Mouse (Mus musculus) adrenal gland, postnatal 14 days (tissue): ENCODE results near the gene Gm10282. TPM values are rescaled to one million over a fixed set of nuclear protein-coding genes. Genes with fewer than 3 reads are reported as not detected.

ENCODE experiments used
- DNase-seq: peaks from one replicate; pipeline ENCODE4 v3.0.0; 2021; ENCODE audit warnings: mixed read lengths
- total RNA-seq: library from RNA; stranded (reverse); gene quantifications from 2 replicates; pipeline ENCODE4 v1.2.3, GENCODE M21; 2021

Gene Gm10282
- total RNA-seq, 1 experiment from 2014 or later, result 16.8 TPM

DNA sequence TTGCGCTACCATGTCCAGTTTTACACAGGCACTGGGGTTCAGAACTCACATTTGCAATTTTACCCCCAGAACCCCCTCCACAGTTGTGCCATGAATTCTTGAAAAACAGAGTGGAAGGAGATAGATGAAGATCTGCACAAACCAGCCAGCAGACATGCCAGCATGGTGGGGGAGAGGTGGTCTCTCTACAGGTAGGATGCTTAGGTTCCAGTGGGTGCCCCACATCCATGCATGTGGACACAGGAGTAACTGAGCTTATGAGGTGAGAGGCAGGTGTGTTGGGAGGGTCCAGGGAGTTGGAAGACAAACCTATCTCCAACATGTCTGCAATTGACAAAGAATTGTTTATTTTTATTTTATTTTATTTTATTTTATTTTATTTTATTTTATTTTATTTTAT, 6.1 kb downstream of the Gm10282 start:
- DNase-seq, result no peak

DNA sequence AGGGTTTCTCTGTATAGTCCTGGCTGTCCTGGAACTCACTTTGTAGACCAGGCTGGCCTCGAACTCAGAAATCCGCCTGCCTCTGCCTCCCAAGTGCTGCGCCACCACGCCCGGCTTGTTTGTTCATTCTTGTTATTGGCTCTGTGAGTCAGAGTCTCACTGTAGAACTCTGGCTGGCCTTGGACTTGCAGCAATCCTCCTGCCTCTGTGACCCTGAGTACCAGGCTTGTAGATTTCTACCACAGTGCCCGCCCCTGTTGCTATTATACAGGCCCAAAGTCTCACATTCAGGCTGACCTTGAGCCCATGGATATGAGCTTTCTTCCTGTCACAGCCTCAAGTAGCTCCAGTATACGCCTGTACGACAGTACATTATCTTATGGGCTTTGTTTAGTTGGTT, 8.5 kb downstream of the Gm10282 start:
- DNase-seq, result peak; percentile 53

DNA sequence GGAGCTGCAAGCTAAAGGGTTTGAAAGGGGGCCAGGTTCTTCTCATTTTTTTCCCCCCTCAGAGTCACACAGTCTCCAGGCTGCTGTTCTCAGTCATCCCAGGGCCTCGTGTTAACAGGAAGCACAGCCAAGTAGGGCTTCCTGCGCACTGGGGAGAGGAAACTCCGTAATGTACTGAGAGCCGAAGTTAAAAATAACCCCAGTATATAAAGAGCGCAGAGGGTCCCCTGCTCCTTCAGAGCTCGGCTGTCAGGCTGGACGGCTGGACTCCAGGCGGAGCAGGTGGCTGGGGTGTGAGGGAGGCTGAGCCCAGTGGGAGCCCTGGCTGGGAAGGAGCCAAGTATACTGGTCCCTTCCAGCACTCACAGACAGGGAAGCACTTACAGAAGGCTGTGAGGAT, 9.4 kb downstream of the Gm10282 start:
- peak; percentile 84 for DNase-seq

DNA sequence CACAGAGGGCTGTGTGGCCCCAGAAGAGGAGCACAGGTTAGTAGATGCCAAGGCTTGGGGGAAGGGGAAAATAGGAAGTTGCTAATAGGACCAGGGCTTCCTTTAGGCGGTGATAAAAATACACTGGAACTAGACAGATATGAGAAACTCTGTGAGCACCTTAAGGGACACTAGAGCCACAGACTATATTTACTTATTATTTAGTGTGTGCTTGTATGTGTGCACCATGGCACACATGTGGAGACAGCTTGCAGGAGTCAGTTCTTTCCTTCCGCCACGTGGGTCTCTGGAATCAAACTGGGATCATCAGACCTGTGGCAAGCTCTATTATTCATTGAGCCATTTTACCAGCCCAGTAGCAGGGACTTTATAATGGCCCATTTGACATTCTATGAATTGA, 9.9 kb downstream of the Gm10282 start:
- DNase-seq, result no peak

DNA sequence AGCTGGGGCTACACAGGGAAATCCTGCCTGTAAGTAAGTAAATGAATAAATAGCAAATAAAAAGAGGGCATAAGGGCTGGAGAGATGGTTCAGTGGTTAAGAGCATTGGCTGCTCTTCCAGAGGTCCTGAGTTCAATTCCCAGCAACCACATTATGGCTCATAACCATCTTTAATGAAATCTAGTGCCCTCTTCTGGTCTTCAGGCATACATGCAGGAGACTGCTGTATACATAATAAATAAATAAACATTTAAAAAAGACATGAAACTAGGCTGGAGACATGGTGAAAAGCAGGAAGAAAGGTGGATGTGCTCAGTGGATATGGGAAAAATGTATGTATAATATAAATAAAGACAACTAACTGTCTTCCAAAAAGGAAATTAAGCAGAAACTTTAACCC, 11.8 kb downstream of the Gm10282 start:
- DNase-seq, result no peak

DNA sequence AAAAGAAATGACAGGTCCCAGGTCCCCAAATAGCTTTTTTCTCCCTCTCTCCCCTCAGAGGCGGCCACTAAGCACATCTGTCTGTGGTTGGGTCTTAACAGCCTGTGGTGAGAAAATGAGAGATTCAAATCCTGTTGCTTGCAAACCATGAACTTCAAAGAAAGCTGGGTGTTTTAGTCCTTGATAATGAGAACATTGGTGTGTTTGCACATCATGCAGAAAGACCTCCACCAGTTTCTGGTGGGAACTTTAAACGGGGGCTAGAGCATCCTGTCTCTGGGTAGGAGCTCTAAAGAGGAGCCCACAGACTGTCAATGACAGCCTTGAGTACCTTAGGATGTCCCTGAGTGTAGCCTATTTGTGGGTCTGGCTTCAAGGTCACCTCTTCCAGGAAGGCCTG, 14.0 kb downstream of the Gm10282 start:
- DNase-seq, result peak; percentile 2

DNA sequence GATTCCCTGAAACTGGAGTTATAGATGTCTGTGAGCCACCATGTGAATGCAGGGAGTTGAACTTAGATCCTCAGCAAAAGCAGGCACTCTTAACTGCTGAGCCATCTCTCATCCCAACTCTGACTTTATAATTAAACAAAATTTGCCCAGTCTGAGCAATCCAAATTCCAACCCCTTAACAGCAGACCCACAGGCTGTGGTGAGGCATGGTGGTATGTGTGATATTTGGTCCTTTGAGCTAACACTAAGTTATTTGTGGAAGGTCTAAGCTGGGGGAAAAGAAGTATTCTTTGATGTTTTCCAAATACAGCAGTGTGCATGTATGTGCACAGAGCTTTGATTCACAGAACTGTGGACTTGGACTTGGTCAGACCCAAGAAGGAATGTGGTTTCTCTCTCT, 16.0 kb downstream of the Gm10282 start:
- DNase-seq, result no peak

DNA sequence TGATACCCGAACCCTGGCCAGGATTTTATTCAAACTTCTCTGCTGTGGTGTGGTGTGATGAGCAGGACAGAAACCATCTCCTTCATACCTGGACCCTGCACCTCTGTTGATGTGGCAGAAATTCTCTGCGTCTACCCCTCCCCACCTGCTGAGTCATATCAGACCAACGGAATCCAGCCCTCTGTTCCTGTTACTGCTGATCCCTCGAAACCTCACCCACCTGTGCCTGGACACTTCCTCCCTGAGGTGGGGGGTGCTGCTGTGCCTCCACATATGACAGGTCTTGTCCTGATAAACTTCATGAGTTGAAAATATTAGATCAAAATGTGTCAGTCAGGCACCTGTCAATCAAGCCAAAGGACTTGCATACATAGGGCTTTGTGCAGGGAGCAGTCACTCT, 19.8 kb downstream of the Gm10282 start:
- DNase-seq, result no peak

DNA sequence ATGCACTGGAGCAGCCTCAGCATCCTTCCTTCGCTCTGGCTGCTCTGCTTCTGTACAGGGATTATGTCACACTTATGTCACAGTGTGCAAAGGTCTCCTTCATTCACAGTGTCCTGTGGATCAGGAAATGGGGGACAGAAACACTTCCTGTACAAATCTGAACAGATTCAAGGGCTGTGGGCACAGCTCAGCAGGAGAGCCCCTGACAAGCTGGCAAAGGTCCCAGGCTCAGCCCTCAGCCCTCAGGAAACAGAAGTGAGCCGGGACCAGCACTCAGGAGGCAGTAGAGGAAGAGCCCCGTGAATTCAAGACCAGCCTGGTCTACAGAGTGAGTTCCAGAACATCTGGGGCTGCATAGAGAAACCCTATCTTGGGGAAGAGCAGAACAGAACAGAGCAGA, 23.4 kb downstream of the Gm10282 start:
- DNase-seq, result peak; percentile 66

DNA sequence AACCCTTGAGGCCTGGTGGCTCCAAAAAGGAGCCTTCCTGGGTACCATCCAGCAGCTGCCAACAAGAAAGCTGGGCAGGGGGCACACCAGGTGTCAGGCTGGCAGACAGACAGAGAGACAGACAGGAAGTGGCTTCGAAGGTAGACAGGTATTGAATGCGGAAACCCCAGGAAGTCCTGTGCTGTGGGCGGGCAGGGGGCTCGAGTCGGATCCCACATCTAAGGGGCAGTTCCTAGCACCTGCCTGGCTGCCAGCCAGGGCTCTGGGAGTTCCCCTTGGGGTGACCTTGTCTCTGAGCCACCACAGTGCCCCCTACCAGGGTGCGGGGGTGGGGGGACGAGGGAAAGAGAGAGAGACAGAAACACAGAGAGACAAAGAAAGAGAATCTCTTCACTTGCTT, 25.9 kb downstream of the Gm10282 start:
- peak; percentile 36 for DNase-seq

DNA sequence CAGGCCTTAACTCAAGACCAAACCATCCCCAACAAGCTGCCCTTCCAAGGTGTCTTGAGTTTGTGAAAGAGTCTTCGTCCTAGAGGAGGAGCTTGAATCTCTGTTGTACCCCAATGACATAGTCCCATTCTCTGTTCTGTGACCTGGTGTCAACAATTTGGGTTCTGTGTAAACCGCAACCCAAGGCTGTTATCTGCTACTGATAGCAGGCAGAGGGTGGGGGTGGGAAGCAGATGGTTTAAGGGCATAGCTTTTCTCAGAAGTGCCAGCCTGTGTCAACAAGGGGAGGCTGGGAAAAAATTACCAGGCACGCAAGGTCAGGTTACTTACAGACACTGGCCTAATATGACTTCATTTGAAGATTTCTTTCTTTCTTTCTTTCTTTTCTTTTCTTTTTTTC, 27.8 kb downstream of the Gm10282 start:
- DNase-seq, result no peak

DNA sequence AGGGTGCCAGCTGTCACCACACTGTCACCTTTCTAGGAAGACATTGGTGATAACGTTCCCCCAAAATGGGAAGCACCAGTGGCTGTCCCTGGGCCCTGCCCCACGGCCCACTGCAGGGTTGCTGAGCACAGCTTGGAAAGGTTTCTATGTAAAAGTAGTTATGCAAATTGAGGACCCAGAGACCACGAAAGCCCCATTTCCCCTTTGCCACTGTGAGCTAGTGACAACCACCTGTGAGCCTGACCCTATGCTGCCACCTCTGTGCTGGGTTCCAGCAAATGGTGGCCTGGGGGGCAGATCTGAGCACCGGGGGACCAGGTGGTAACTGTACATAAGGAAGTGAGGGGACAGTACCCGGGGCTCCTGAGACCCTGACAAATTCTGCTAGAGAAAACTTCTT, 31.3 kb downstream of the Gm10282 start:
- no peak for DNase-seq

DNA sequence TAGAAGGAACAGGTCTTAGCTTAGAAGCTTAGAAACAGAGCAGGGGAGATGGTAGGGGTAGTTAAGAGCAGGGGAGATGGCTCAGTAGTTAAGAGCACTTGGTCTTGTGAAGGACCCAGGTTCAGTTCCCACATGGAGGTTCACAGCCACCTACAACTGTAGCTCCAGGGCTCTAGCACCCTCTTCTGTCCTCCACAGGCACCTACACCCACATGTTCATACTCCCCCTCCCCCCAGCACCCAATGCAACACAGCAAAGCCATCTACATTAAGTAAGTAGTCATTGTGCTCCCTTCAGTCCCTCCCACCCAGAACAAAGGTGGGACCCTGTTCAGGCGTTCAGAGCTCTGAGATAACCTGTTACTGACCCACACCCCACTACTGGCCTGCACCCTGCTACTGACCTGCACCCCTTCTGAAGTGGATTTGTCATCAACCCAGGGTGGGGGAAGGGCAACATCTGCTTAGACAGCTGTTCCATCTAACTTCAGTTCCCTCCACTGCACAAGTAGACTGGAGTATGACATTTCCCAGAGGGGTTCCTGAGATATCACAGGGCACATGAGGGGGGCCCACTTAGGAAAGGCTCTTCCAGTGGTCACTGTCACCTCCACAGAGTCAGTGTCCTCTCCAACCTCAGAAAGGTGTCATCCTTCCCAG, 31.8 kb downstream of the Gm10282 start:
- no peak for DNase-seq

DNA sequence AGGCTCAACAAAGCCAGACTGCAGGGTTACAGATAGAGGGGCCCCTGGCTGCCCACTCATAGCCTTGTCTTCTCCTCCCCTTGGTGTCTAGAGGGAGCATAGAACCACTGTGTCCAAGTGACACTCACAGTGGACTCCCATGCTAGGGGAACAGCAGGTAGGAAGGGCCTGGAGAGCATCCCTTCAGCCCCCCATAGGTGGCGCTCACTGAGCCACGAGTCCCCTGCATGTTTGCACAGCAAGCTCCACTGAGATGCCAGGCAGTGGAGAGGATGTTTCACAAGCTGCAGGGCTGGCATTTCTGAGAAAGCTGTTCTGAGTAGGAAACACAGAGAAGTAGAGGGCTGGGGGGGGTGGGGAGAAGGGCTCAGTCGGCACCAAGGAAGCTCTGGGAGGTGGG, 32.7 kb downstream of the Gm10282 start:
- peak; percentile 85 for DNase-seq

DNA sequence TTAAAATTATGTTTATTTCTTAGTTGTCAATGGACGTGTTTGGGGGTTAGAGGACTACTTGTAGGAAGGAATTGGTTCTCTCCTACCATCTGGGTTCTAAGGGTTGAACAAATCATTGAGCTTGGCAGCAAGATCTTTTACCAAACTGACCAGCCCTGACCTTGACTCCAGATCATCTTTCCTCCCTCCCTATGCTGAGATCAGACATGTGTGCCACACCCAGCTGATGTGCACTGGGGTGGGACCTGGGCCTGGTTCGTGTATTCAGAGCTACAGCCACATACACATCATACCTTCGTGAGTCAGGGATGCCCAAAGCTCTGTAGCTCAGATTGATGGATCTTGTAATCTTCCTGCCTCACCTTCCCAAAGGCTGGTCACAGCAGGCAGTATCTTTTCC, 33.4 kb downstream of the Gm10282 start:
- no peak for DNase-seq

DNA sequence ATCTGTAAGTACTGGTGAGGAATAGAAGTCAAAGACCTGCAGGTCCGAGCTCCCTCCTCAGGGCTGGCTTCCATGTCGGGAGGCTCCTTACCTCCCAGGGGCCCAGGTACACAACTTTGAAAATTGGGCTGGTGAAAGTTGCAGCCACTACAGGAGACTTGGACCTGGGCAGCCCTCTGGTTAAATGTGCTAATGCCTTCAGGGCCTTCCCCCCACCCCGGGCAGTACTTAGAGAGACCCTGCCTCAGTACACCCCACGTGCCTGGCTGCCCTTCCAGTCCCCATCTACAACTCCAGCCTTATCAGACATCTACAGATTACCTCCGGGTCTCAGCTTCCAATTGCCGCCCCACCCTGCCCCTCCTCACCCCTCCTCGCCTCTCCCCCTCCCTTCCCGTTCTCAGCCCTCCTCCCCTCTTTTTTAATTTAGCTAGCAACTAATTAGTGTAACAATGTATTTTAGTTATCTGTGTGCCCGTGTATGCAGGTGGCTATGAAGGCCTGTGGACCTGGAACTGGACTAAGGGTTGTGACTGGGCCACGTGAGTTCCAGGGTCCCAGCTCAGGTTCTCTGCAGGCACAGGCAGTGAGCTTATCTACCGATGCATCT, 33.9 kb downstream of the Gm10282 start:
- DNase-seq, result no peak

DNA sequence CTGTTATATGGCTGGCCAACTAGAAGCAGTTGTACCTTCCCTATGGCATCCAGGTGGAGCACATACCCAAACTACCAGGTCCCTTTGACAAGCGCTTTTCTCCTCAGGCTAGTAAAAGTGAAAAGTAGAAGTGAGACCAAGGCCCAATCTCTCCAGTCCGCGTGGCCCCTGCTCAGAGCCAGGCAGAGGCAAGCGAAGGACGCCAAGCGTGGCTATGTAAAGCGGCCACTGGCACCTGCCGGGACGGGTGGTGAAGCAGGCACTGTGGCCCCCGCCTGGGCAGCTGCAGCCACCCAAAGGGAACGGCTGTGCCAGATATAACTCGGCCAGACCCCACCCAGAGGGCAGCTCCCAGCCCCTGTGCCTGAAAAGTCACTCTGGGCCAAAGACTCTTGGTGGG, 34.5 kb downstream of the Gm10282 start:
- DNase-seq, result no peak

DNA sequence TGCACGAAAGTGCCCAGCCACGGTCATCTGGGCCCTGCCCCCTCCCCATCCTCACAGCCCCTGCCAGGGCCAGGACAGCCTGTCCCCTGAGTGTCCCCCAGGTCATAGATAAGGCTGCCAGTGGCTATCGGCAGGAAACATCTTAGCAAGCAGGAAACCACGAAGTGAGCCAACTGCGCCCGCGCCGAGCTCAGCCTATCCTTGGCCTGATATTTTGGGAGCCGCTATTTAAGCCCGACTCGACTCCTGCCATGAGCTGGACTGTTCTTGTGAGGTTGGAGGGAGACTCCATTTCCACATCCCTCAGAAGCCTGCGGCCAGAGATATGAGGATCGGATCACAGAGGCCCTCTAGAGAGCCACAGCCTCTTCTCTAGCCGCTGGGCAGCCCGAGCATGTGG, 36.7 kb downstream of the Gm10282 start:
- DNase-seq, result peak; percentile 78

DNA sequence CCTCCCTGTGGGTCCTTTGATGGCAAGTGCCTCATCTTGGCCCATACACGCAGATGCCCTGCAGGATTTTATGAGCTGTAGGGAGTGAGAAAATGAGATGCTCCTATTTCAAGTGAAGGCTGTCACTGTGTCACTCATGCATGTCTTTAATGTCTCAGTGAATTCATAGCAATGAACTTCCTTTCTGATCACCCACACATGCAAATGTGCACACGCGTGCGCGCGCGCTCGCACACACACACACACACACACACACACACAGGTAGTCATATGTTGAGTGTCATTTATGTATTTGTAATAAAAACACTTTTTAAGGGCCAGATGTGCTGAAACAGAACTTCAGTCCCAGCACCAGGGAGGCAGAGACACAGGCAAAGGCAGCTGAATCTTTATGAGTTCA, 38.0 kb downstream of the Gm10282 start:
- DNase-seq, result no peak

DNA sequence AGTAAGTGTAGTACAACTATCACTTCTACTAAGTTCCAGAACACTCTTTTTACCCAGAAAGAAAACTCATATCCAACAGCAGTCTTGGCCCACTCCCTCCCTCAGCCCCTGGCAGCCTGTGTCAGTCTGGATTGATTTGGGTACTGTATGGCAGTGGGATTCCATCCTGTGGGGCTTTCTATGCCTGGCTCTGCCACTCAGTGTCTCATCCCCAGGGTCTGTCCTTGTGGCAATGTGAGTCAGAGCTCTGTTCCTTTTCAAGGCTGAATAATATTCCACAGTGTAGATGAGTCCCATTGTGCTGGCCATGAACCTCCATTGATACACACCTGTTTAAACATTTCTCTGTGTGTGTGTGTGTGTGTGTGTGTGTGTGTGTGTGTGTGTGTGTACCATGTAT, 38.4 kb downstream of the Gm10282 start:
- DNase-seq, result no peak

DNA sequence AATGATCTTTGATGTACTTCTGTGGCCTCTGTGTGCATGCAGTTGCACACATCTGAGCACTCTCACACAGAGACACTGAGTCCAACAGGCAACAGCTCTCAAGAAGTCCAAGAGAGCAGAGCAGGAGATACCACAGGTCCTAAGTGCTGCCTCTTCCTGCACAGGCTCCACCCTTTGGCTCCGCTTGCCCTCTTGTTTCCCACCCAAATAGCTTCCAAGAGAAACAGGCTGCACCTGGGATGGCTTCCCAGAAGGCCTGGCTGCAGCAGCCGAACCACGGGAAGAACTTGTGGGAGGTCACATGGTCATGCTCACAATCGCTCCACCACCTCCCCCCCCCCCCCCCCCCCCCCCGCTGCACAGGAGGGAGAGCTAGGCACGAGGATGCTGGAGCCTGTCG, 39.7 kb downstream of the Gm10282 start:
- DNase-seq, result peak; percentile 47

DNA sequence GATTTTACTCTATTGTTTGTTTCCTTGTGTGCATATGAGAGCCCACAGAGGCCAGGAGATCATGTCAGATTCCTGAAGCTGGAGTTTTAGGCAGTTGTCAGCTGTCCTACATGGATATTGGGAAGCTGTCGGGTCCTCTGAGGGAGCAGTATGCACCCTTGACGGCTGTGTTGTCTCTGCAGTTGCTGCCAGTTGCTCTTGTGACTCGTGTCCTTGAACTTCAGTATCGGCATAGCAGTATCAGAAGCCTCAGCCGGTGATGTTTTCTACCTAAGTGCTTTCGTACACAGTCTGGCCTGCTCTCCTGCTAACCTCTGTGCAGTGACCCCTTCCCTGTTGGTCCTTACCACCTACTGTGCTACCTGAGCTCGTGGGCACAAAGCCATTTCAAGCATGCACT, 41.6 kb downstream of the Gm10282 start:
- peak; percentile 40 for DNase-seq

DNA sequence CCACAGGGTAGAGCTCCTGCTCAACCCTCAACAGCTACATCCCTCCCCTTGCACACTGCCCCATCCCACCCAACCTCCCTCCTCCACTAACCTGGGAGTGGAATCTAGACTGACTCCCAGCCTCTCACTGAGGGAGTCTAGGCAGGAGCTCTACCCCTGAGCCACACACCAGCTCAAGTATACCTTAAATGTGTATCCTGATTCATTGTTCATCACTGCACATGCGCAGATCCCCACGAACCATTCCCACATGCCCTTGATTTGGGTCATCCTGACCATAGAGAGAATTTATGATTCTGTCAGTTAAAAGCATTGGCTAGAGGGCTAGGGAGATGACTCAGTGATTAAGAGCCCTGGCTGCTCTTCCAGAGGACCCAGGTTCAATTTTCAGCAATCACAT, 42.3 kb downstream of the Gm10282 start:
- DNase-seq, result peak; percentile 79

DNA sequence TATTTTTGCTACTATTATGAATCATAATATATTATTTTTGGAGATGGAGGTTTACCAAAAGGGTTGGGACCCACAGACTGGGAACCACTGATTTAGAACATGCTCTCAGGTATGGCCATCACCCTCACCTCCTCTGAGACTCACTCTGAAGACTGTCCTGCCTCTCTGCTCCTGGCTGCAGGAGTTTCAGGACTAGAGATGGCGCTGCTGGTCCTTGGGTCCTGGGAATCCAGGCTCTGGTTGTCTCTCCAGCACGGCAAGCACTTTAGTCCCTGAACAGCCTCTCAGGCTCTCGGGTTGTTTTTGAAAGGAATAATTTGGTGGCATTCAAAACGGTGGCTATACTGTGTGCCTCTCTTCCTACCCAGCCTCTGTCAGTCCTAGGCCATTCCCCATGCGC, 43.2 kb downstream of the Gm10282 start:
- DNase-seq, result peak; percentile 56

DNA sequence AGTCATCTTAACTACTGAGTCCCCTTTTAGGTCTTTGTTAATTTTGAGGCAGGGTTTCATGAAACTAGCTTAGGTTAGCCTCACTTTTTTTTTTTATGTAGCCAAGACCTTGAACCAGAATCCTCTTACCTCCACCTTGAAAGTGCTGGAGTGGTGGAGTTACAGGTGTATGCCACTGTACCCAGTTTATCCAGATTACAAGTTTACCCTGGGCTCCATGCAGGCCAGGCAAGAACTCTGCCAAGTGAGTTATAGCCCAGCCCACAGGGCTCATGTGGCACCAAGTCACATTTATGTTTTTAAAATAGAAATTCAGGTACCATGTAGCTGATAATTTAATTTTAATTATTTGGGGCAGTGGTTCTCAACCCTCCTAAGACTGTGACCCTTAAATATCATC, 43.6 kb downstream of the Gm10282 start:
- DNase-seq, result no peak
